Mouse (Mus musculus) neural tube, embryonic 11.5 days (tissue): Measurements from ENCODE around the gene Tubg2. TPM values are rescaled to one million over a fixed set of nuclear protein-coding genes. Genes with fewer than 3 reads are reported as not detected.

ENCODE experiments used
- ATAC-seq: fragments of 200-750 bp; cut with Nextera tagmentation; 2 replicates; pipeline ENCODE4 v1.8.0; 2017; ENCODE audit warnings: moderate number of reproducible peaks, mild to moderate bottlenecking, moderate TSS enrichment, moderate library complexity; ENCODE audit not compliant: insufficient read depth, low FRiP score, low TSS enrichment
- DNase-seq: peaks from one replicate; pipeline ENCODE4 v3.0.0-alpha.2; 2015; ENCODE audit warnings: low spot score
- H3K27ac ChIP-seq: fragments of 300-500 bp; sonication (generic); 2 replicates; pipeline ENCODE4 v1.5.1; 2014; ENCODE audit warnings: low read depth, mild to moderate bottlenecking, low read length
- H3K27me3 ChIP-seq: fragments of 300-500 bp; sonication (generic); 2 replicates; pipeline ENCODE4 v1.6.1; 2014; ENCODE audit warnings: mild to moderate bottlenecking, low read length, mixed read lengths; ENCODE audit not compliant: control insufficient read depth, insufficient read depth
- H3K36me3 ChIP-seq: fragments of 300-500 bp; sonication (generic); 2 replicates; pipeline ENCODE4 v1.6.1; 2014; ENCODE audit warnings: mild to moderate bottlenecking, low read length, moderate library complexity, mixed read lengths; ENCODE audit not compliant: control insufficient read depth, insufficient read depth
- H3K4me1 ChIP-seq: fragments of 300-500 bp; sonication (generic); 2 replicates; pipeline ENCODE4 v1.6.1; 2014; ENCODE audit warnings: low read length, mixed read lengths; ENCODE audit not compliant: control insufficient read depth, insufficient read depth
- H3K4me2 ChIP-seq: fragments of 300-500 bp; sonication (generic); 2 replicates; pipeline ENCODE4 v1.6.1; 2014; ENCODE audit warnings: low read depth, mild to moderate bottlenecking, moderate library complexity
- H3K4me3 ChIP-seq: fragments of 300-500 bp; sonication (generic); 2 replicates; pipeline ENCODE4 v1.5.1; 2014; ENCODE audit warnings: low read depth, low read length
- H3K9ac ChIP-seq: fragments of 300-500 bp; sonication (generic); 2 replicates; pipeline ENCODE4 v1.6.1; 2014; ENCODE audit warnings: mild to moderate bottlenecking, low read length
- H3K9me3 ChIP-seq: fragments of 300-500 bp; sonication (generic); 2 replicates; pipeline ENCODE4 v1.6.1; 2016; ENCODE audit warnings: low read length; ENCODE audit not compliant: control insufficient read depth
- WGBS: fragments of 180-500 bp; shearing (Covaris S2); extraction: QIAGEN DNeasy Blood & Tissue Kit; methylation state at CpG from one replicate; pipeline ENCODE4 v1.1.7; 2014; 5-methylcytosine and 5-hydroxymethylcytosine counted together
- polyA plus RNA-seq: library from polyadenylated mRNA; unstranded; fragments of >200 nt; fragmentation: Nextera tagmentation; extraction: Ambion mirVana; gene quantifications from 2 replicates; pipeline ENCODE4 v1.2.1, GENCODE M21; 2014

Tubg2 gene
- polyA plus RNA-seq: 6.2 and 6.9 TPM in 2 replicates

GRCm38 (mm10) chr11:101155728-101156371 lies at the start of gene Tubg2:
TSS of gene Tubg2 (plus strand) at chr11:101155907.
- Histone ChIP-seq H3K4me1 (no peaks in the 10 kb centered on the region), H3K27ac (no peak within 1 kb of the TSS), H3K27me3 (peaks cover 4% of the 10 kb centered on the region; the same call in 1 of the 2 replicates), H3K4me2 (peak within 1 kb of the TSS; percentile 51), H3K4me3 (peak within 1 kb of the TSS; percentile 24), H3K9ac (peak within 1 kb of the TSS; percentile 45), H3K9me3 (no peaks in the 10 kb centered on the region), H3K36me3 (no peaks in the 10 kb centered on the region)
- ATAC-seq: peak; percentile 20; the same call in 1 of the 2 replicates
- DNase-seq: peak; percentile 75
- 2% methylated on average over 36 of the region's 36 CpGs for WGBS

GRCm38 (mm10) chr11:101109351-101109750 lies 46.4 kb upstream of the Tubg2 start:
- ATAC-seq (no peak), DNase-seq (no peak)
- no peaks in the 10 kb centered on the region for H3K4me1 ChIP-seq
- no peak overlapping the region for H3K4me2 ChIP-seq
- 81% methylated on average over 4 of the region's 4 CpGs for WGBS
- H3K27me3 ChIP-seq: no peaks in the 10 kb centered on the region
- no peaks in the 10 kb centered on the region for H3K36me3 ChIP-seq
- H3K27ac ChIP-seq: no peak overlapping the region
- H3K9ac ChIP-seq: no peak overlapping the region
- H3K4me3 ChIP-seq: no peak overlapping the region
- H3K9me3 ChIP-seq: no peaks in the 10 kb centered on the region

- no peak overlapping the region for H3K9ac ChIP-seq
- WGBS: 55% methylated on average over 5 of the region's 5 CpGs
- no peak for DNase-seq
- H3K4me3 ChIP-seq: no peak overlapping the region
- no peaks in the 10 kb centered on the region for H3K36me3 ChIP-seq
- no peaks in the 10 kb centered on the region for H3K9me3 ChIP-seq
- no peak overlapping the region for H3K4me2 ChIP-seq
- no peak for ATAC-seq
- H3K27ac ChIP-seq: no peak overlapping the region
- H3K27me3 ChIP-seq: no peaks in the 10 kb centered on the region
- no peaks in the 10 kb centered on the region for H3K4me1 ChIP-seq
Measured at GRCm38 (mm10) chr11:101110708-101111107, 45.0 kb upstream of the Tubg2 start.

GRCm38 (mm10) chr11:101111178-101111577 lies 44.5 kb upstream of the Tubg2 start:
- no peak overlapping the region for H3K9ac ChIP-seq
- H3K4me2 ChIP-seq: no peak overlapping the region
- no peaks in the 10 kb centered on the region for H3K27me3 ChIP-seq
- ATAC-seq (no peak), DNase-seq (no peak)
- H3K4me1 ChIP-seq: no peaks in the 10 kb centered on the region
- no peak overlapping the region for H3K27ac ChIP-seq
- WGBS: 91% methylated on average over 4 of the region's 4 CpGs
- no peaks in the 10 kb centered on the region for H3K9me3 ChIP-seq
- H3K36me3 ChIP-seq: no peaks in the 10 kb centered on the region
- H3K4me3 ChIP-seq: no peak overlapping the region

- H3K9ac ChIP-seq: no peak overlapping the region
- H3K27ac ChIP-seq: no peak overlapping the region
- DNase-seq (no peak), ATAC-seq (no peak)
- H3K4me3 ChIP-seq: no peak overlapping the region
- no peak overlapping the region for H3K4me2 ChIP-seq
- no peaks in the 10 kb centered on the region for H3K36me3 ChIP-seq
- no peaks in the 10 kb centered on the region for H3K4me1 ChIP-seq
- 86% methylated on average over 3 of the region's 3 CpGs for WGBS
- no peaks in the 10 kb centered on the region for H3K9me3 ChIP-seq
- no peaks in the 10 kb centered on the region for H3K27me3 ChIP-seq
Measured at GRCm38 (mm10) chr11:101112186-101112585, 43.5 kb upstream of the Tubg2 start.

- H3K36me3 ChIP-seq: no peaks in the 10 kb centered on the region
- no peaks in the 10 kb centered on the region for H3K27me3 ChIP-seq
- H3K9ac ChIP-seq: no peak overlapping the region
- ATAC-seq (no peak), DNase-seq (no peak)
- H3K9me3 ChIP-seq: no peaks in the 10 kb centered on the region
- no peak overlapping the region for H3K4me2 ChIP-seq
- H3K4me1 ChIP-seq: 0 out of 2 replicates have a peak, but pooled peaks cover 10% of the 10 kb centered on the region
- H3K4me3 ChIP-seq: no peak overlapping the region
- H3K27ac ChIP-seq: 0 out of 2 replicates have a peak overlapping the region, but pooled peaks have one; percentile 5
- 65% methylated on average over 2 of the region's 2 CpGs for WGBS
Measured at GRCm38 (mm10) chr11:101115564-101115963, 40.1 kb upstream of the Tubg2 start.

GRCm38 (mm10) chr11:101118105-101118504 lies 37.6 kb upstream of the Tubg2 start:
- 56% methylated on average over 4 of the region's 4 CpGs for WGBS
- DNase-seq (no peak), ATAC-seq (no peak)
- Histone ChIP-seq H3K4me1 (peaks cover 16% of the 10 kb centered on the region; the same call in 1 of the 2 replicates), H3K4me3 (no peak overlapping the region; the same call in 1 of the 2 replicates), H3K27me3 (no peaks in the 10 kb centered on the region), H3K4me2 (peak overlapping the region; percentile 96), H3K9ac (no peak overlapping the region), H3K36me3 (peaks cover 2% of the 10 kb centered on the region; the same call in 1 of the 2 replicates), H3K27ac (no peak overlapping the region), H3K9me3 (no peaks in the 10 kb centered on the region)

GRCm38 (mm10) chr11:101119131-101119760 lies 36.5 kb upstream of the Tubg2 start:
- Histone ChIP-seq H3K36me3 (peaks cover 2% of the 10 kb centered on the region; the same call in 1 of the 2 replicates), H3K27ac (peak overlapping the region; percentile 88), H3K9me3 (no peaks in the 10 kb centered on the region), H3K4me3 (peak overlapping the region; percentile 89), H3K4me2 (peak overlapping the region; percentile 96), H3K27me3 (no peaks in the 10 kb centered on the region), H3K4me1 (peaks cover 16% of the 10 kb centered on the region; the same call in 1 of the 2 replicates), H3K9ac (peak overlapping the region; percentile 91)
- no peak for DNase-seq
- under 1% methylated on average over 39 of the region's 39 CpGs for WGBS
- no peak; the same call in 1 of the 2 replicates for ATAC-seq
